Mouse (Mus musculus) stomach, embryonic 14.5 days (tissue): ENCODE results near the gene Shmt2. TPM values are rescaled to one million over a fixed set of nuclear protein-coding genes. Genes with fewer than 3 reads are reported as not detected.

ENCODE experiments used
- ATAC-seq: fragments of 200-750 bp; cut with Nextera tagmentation; 2 replicates; pipeline ENCODE4 v1.8.0; 2017; ENCODE audit warnings: low read depth, moderate TSS enrichment; ENCODE audit not compliant: insufficient number of reproducible peaks, insufficient read depth, low FRiP score
- H3K27ac ChIP-seq: fragments of 300-500 bp; sonication (generic); 2 replicates; pipeline ENCODE4 v1.5.1; 2014; ENCODE audit warnings: mild to moderate bottlenecking, low read length, moderate library complexity, mixed read lengths
- H3K27me3 ChIP-seq: fragments of 300-500 bp; sonication (generic); 2 replicates; pipeline ENCODE4 v1.6.1; 2014; ENCODE audit warnings: low read length, control low read depth, mixed read lengths; ENCODE audit not compliant: control insufficient read depth, insufficient read depth
- H3K36me3 ChIP-seq: fragments of 300-500 bp; sonication (generic); 2 replicates; pipeline ENCODE4 v1.6.1; 2014; ENCODE audit warnings: mild to moderate bottlenecking, control low read depth, low read length, moderate library complexity, mixed read lengths; ENCODE audit not compliant: control insufficient read depth, insufficient read depth
- H3K4me1 ChIP-seq: fragments of 300-500 bp; sonication (generic); 2 replicates; pipeline ENCODE4 v1.6.1; 2014; ENCODE audit warnings: low read length, control low read depth, mixed read lengths; ENCODE audit not compliant: control insufficient read depth, insufficient read depth
- H3K4me2 ChIP-seq: fragments of 300-500 bp; sonication (generic); replicated peaks from 2 replicates; pipeline ENCODE4 v1.6.1; 2014; ENCODE audit warnings: low read depth, low read length, control low read depth
- H3K4me3 ChIP-seq: fragments of 300-500 bp; sonication (generic); 2 replicates; pipeline ENCODE4 v1.5.1; 2014; ENCODE audit warnings: low read depth, low read length, control low read depth
- H3K9ac ChIP-seq: fragments of 300-500 bp; sonication (generic); replicated peaks from 2 replicates; pipeline ENCODE4 v1.6.1; 2014; ENCODE audit warnings: low read depth, mild to moderate bottlenecking, control low read depth, low read length, moderate library complexity, mixed read lengths
- H3K9me3 ChIP-seq: fragments of 300-500 bp; sonication (generic); 2 replicates; pipeline ENCODE4 v1.6.1; 2016; ENCODE audit warnings: low read depth, low read length, control low read depth; ENCODE audit not compliant: control insufficient read depth
- WGBS: fragments of 180-500 bp; shearing (Covaris S2); extraction: QIAGEN DNeasy Blood & Tissue Kit; methylation state at CpG from one replicate; pipeline ENCODE4 v1.1.7; 2014; 5-methylcytosine and 5-hydroxymethylcytosine counted together
- polyA plus RNA-seq: library from polyadenylated mRNA; unstranded; fragments of >200 nt; fragmentation: Nextera tagmentation; extraction: Ambion mirVana; gene quantifications from 2 replicates; pipeline ENCODE4 v1.2.1, GENCODE M21; 2014

The Shmt2 gene
- polyA plus RNA-seq, 1 experiment from 2014 or later: 107 TPM

DNA sequence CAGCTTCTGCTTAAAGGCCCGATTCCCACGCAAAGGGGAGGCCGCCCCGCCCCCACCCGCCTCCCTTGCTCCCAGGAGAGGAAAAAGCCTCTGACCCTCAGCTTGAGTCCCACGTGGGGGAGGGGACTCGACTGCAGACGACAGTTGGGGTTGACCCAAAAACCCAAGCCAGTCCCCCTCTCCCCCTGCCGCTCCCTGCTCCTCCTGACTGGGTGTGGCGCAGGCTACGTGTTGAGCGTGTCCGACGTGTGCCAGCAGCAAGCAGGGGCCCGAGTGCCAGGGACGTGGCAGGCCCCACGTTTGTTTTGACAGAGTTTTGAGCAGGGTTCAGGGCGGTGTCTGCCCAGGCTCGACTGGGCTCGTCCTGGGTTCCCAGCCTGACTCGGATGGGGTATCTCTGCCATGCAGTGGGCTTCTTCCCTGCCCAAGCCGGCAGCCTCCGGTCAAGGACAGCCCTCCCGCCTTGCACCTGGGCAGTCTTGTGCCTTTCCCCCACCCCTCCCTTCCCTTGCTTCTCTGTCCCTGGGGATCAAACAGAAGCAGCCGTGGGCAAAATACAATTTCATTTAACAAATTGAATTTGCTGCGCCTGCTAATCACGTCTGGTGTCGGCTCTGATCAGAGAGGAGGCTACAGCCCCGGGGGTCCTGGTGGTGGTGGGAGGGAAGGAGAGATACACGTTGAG is 5.5 kb downstream of the Shmt2 start:
- peak; percentile 66 for ATAC-seq

GRCm38 (mm10) chr10:127515983-127516459 is 6.2 kb downstream of the Shmt2 start:
- Histone ChIP-seq H3K4me1 (peaks cover 24% of the 10 kb centered on the region; the same call in 1 of the 2 replicates), H3K4me3 (peak overlapping the region; percentile 3; the same call in 1 of the 2 replicates), H3K9ac (no peak overlapping the region), H3K27ac (peak overlapping the region; percentile 62; the same call in 1 of the 2 replicates), H3K4me2 (peak overlapping the region; percentile 31), H3K27me3 (peaks cover 14% of the 10 kb centered on the region), H3K36me3 (peaks cover 15% of the 10 kb centered on the region; the same call in 1 of the 2 replicates), H3K9me3 (no peaks in the 10 kb centered on the region)
- no peak for ATAC-seq
- 25% methylated on average over 8 of the region's 8 CpGs for WGBS

More for the DNA sequence above, 5.5 kb downstream of the Shmt2 start:
- Histone ChIP-seq H3K4me1 (peaks cover 27% of the 10 kb centered on the region), H3K36me3 (peaks cover 15% of the 10 kb centered on the region; the same call in 1 of the 2 replicates), H3K27ac (peak overlapping the region; percentile 62; the same call in 1 of the 2 replicates), H3K27me3 (peaks cover 11% of the 10 kb centered on the region; the same call in 1 of the 2 replicates), H3K9ac (no peak overlapping the region), H3K9me3 (no peaks in the 10 kb centered on the region), H3K4me3 (peak overlapping the region; percentile 3; the same call in 1 of the 2 replicates), H3K4me2 (peak overlapping the region; percentile 31)
- 8% methylated on average over 30 of the region's 30 CpGs for WGBS

DNA sequence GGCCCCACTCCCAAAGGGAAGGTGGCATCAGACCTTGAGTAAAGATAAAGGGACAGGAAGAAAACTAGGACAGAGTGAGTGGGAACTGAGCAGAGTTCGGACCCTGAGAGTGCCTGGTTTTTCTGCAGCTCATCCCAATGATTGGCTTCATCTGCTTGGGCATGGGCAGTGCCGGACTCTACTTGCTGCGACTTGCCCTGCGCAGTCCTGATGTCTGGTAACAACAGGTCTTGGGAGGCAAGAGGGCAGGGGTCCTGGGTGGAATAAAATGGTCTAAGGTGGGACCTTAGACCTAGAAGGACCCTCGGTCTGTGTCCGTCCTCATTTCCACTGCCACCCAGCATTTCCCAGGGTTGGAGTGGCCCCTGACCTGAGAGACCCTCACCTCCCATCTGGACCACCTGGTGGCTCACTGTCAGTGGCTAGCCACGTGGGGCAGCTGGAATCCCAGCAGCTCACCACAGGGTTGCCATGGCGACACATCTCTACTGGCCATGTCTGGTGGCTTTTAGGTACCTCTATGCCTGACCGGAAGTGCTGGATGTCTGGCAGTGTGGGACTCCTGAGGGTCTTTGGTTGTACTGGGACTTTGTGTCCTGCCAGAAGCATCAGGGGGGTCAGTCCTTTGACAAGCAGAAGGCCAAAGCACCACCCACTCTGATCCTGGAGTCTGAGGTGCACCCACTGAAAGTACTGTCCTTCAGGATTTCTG is 6.8 kb downstream of the Shmt2 start:
- Histone ChIP-seq H3K27ac (no peak overlapping the region; the same call in 1 of the 2 replicates), H3K4me3 (peak overlapping the region; percentile 9; the same call in 1 of the 2 replicates), H3K9ac (no peak overlapping the region), H3K4me2 (peak overlapping the region; percentile 31), H3K36me3 (peaks cover 15% of the 10 kb centered on the region; the same call in 1 of the 2 replicates), H3K27me3 (peaks cover 20% of the 10 kb centered on the region), H3K4me1 (peaks cover 24% of the 10 kb centered on the region; the same call in 1 of the 2 replicates), H3K9me3 (no peaks in the 10 kb centered on the region)
- 43% methylated on average over 9 of the region's 9 CpGs for WGBS
- no peak for ATAC-seq

- no peak for ATAC-seq
- Histone ChIP-seq H3K36me3 (peaks cover 15% of the 10 kb centered on the region; the same call in 1 of the 2 replicates), H3K4me2 (peak within 1 kb of the TSS; percentile 42), H3K9me3 (no peaks in the 10 kb centered on the region), H3K4me3 (peak within 1 kb of the TSS; percentile 9; the same call in 1 of the 2 replicates), H3K27ac (no peak within 1 kb of the TSS; the same call in 1 of the 2 replicates), H3K27me3 (peaks cover 23% of the 10 kb centered on the region), H3K9ac (no peak within 1 kb of the TSS), H3K4me1 (peaks cover 24% of the 10 kb centered on the region; the same call in 1 of the 2 replicates)
- WGBS: 12% methylated on average over 6 of the region's 6 CpGs
Observed at GRCm38 (mm10) chr10:127514764-127515163, 7.5 kb downstream of the Shmt2 start, which contains the start of gene Ndufa4l2. Ndufa4l2 (plus strand) TSS chr10:127514967.

- no peaks in the 10 kb centered on the region for H3K9me3 ChIP-seq
- peaks cover 27% of the 10 kb centered on the region for H3K27me3 ChIP-seq
- H3K4me3 ChIP-seq: no peak overlapping the region
- no peak for ATAC-seq
- H3K4me2 ChIP-seq: 0 out of 2 replicates have a peak overlapping the region, but pooled peaks have one; percentile 18
- H3K27ac ChIP-seq: no peak overlapping the region
- 22% methylated on average over 13 of the region's 13 CpGs for WGBS
- peaks cover 24% of the 10 kb centered on the region; the same call in 1 of the 2 replicates for H3K4me1 ChIP-seq
- no peak overlapping the region for H3K9ac ChIP-seq
- H3K36me3 ChIP-seq: peaks cover 11% of the 10 kb centered on the region; the same call in 1 of the 2 replicates
Observed at GRCm38 (mm10) chr10:127514111-127514698, 8.0 kb downstream of the Shmt2 start.

GRCm38 (mm10) chr10:127513501-127514091 is 8.6 kb downstream of the Shmt2 start:
- H3K27me3 ChIP-seq: peaks cover 29% of the 10 kb centered on the region
- no peaks in the 10 kb centered on the region for H3K9me3 ChIP-seq
- WGBS: 0% methylated on average over 16 of the region's 16 CpGs
- H3K27ac ChIP-seq: no peak overlapping the region; the same call in 1 of the 2 replicates
- peaks cover 5% of the 10 kb centered on the region; the same call in 1 of the 2 replicates for H3K36me3 ChIP-seq
- peak overlapping the region; percentile 2; the same call in 1 of the 2 replicates for H3K4me3 ChIP-seq
- H3K9ac ChIP-seq: no peak overlapping the region
- H3K4me2 ChIP-seq: peak overlapping the region; percentile 42
- H3K4me1 ChIP-seq: peaks cover 27% of the 10 kb centered on the region; the same call in 1 of the 2 replicates
- ATAC-seq: no peak

DNA sequence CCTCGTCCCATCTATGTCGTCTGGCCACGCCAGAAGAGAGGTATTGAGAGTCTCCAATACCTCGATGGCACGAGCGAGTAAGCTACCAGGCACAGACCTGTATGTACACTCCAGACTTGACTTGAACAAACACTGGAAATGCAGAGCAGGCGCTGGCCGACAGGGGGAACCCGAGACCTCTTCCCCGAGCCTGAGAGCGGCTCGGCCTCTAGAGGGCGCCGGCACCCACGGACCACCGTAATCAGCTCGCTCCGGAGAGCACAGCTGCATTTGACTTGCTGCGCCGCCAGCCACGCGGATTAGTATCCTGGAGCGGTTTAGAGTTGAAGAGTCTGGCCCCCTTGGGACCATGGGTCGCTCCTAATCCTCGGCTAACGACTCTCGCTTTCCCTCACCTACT is 9.4 kb downstream of the Shmt2 start:
- Histone ChIP-seq H3K9ac (no peak overlapping the region), H3K4me3 (peak overlapping the region; percentile 2; the same call in 1 of the 2 replicates), H3K4me1 (peaks cover 30% of the 10 kb centered on the region; the same call in 1 of the 2 replicates), H3K36me3 (peaks cover 2% of the 10 kb centered on the region; the same call in 1 of the 2 replicates), H3K9me3 (no peaks in the 10 kb centered on the region), H3K4me2 (peak overlapping the region; percentile 64), H3K27me3 (peaks cover 29% of the 10 kb centered on the region), H3K27ac (no peak overlapping the region; the same call in 1 of the 2 replicates)
- ATAC-seq: peak; percentile 29; the same call in 1 of the 2 replicates
- WGBS: under 1% methylated on average over 27 of the region's 27 CpGs
